Mouse (Mus musculus) hindbrain, postnatal 0 days (tissue): Measurements from ENCODE around the gene Zic4. TPM values are rescaled to one million over a fixed set of nuclear protein-coding genes. Genes with fewer than 3 reads are reported as not detected.
A peak's percentile ranks its signal among the peaks of the same experiment; 100 is the strongest.

Source experiments
- ATAC-seq: fragments of 200-750 bp; cut with Nextera tagmentation; 2 replicates; pipeline ENCODE4 v1.8.0; 2017; ENCODE audit warnings: mild to moderate bottlenecking, moderate TSS enrichment, moderate library complexity
- DNase-seq: peaks from one replicate; pipeline ENCODE4 v3.0.0-alpha.2; 2015; ENCODE audit warnings: low spot score
- H3K27ac ChIP-seq: fragments of 300-500 bp; sonication (generic); 2 replicates; pipeline ENCODE4 v1.5.1; 2014; ENCODE audit warnings: mild to moderate bottlenecking
- H3K27me3 ChIP-seq: fragments of 300-500 bp; sonication (generic); 2 replicates; pipeline ENCODE4 v1.6.1; 2014; ENCODE audit warnings: low read length, mixed read lengths; ENCODE audit not compliant: insufficient read depth
- H3K36me3 ChIP-seq: fragments of 300-500 bp; sonication (generic); 2 replicates; pipeline ENCODE4 v1.6.1; 2014; ENCODE audit warnings: low read length, mixed read lengths; ENCODE audit not compliant: insufficient read depth
- H3K4me1 ChIP-seq: fragments of 300-500 bp; sonication (generic); 2 replicates; pipeline ENCODE4 v1.6.1; 2014; ENCODE audit warnings: antibody characterized with exemption, low read length, mixed read lengths; ENCODE audit not compliant: insufficient read depth
- H3K4me2 ChIP-seq: fragments of 300-500 bp; sonication (generic); 2 replicates; pipeline ENCODE4 v1.6.1; 2014; ENCODE audit warnings: low read depth, mild to moderate bottlenecking, low read length, moderate library complexity, mixed read lengths
- H3K4me3 ChIP-seq: fragments of 300-500 bp; sonication (generic); 2 replicates; pipeline ENCODE4 v1.5.1; 2014; ENCODE audit warnings: low read length
- H3K9ac ChIP-seq: fragments of 300-500 bp; sonication (generic); replicated peaks from 2 replicates; pipeline ENCODE4 v1.6.1; 2014; ENCODE audit warnings: mild to moderate bottlenecking, low read length, moderate library complexity, mixed read lengths
- H3K9me3 ChIP-seq: fragments of 300-500 bp; sonication (generic); 2 replicates; pipeline ENCODE4 v1.6.1; 2016; ENCODE audit warnings: low read length, mixed read lengths
- CTCF ChIP-seq: IDR thresholded peaks from 2 replicates; pipeline ENCODE4 v1.5.1; 2016; ENCODE audit warnings: antibody characterized with exemption, control low read depth, low read depth
- WGBS: fragments of 180-500 bp; shearing (Covaris S2); extraction: QIAGEN DNeasy Blood & Tissue Kit; methylation state at CpG from one replicate; pipeline ENCODE4 v1.1.7; 2014; 5-methylcytosine and 5-hydroxymethylcytosine counted together
- polyA plus RNA-seq: library from polyadenylated mRNA; unstranded; fragments of >200 nt; fragmentation: Nextera tagmentation; extraction: Ambion mirVana; gene quantifications from 2 replicates; pipeline ENCODE4 v1.2.1, GENCODE M21; 2015
- total RNA-seq: library from RNA; depleted of rRNA; stranded (reverse); fragments of >200 nt; gene quantifications from 2 replicates; pipeline ENCODE4 v1.2.3, GENCODE M21; 2014

The Zic4 gene
- total and polyA plus RNA-seq, 2 experiments from 2014 or later: 51.0 to 144 TPM

GRCm38 (mm10) chr9:91399976-91400375 is 37.8 kb downstream of the Zic4 start:
- WGBS: 40% methylated on average over 7 of the region's 7 CpGs
- DNase-seq (no peak), ATAC-seq (no peak)
- Histone ChIP-seq H3K4me1 (no peaks in the 10 kb centered on the region), H3K27me3 (peaks cover 41% of the 10 kb centered on the region), H3K9me3 (no peaks in the 10 kb centered on the region), H3K4me3 (no peak overlapping the region), H3K36me3 (no peaks in the 10 kb centered on the region), H3K27ac (no peak overlapping the region), H3K9ac (no peak overlapping the region), H3K4me2 (no peak overlapping the region)
- no peak for TF ChIP-seq CTCF

- WGBS: 17% methylated on average over 8 of the region's 8 CpGs
- DNase-seq: no peak
- no peak for TF ChIP-seq CTCF
- Histone ChIP-seq H3K36me3 (no peaks in the 10 kb centered on the region), H3K4me2 (no peak overlapping the region), H3K27me3 (peaks cover 41% of the 10 kb centered on the region), H3K9me3 (no peaks in the 10 kb centered on the region), H3K27ac (no peak overlapping the region), H3K9ac (no peak overlapping the region), H3K4me3 (no peak overlapping the region), H3K4me1 (no peaks in the 10 kb centered on the region)
- ATAC-seq: peak; percentile 57; the same call in 1 of the 2 replicates
Observed at GRCm38 (mm10) chr9:91400482-91401093, 38.4 kb downstream of the Zic4 start.

GRCm38 (mm10) chr9:91401471-91401870 is 39.3 kb downstream of the Zic4 start:
- no peaks in the 10 kb centered on the region for H3K9me3 ChIP-seq
- H3K4me1 ChIP-seq: no peaks in the 10 kb centered on the region
- H3K4me3 ChIP-seq: no peak overlapping the region
- TF ChIP-seq CTCF: no peak
- no peak overlapping the region for H3K27ac ChIP-seq
- no peak overlapping the region for H3K4me2 ChIP-seq
- 12% methylated on average over 10 of the region's 10 CpGs for WGBS
- DNase-seq (no peak), ATAC-seq (no peak)
- no peak overlapping the region for H3K9ac ChIP-seq
- peaks cover 45% of the 10 kb centered on the region for H3K27me3 ChIP-seq
- no peaks in the 10 kb centered on the region for H3K36me3 ChIP-seq

GRCm38 (mm10) chr9:91404229-91404628 is 42.0 kb downstream of the Zic4 start:
- 7% methylated on average over 13 of the region's 13 CpGs for WGBS
- no peak for ATAC-seq
- no peaks in the 10 kb centered on the region for H3K4me1 ChIP-seq
- peak overlapping the region; percentile 79 for H3K27ac ChIP-seq
- H3K4me3 ChIP-seq: peak overlapping the region; percentile 33
- TF ChIP-seq CTCF: no peak
- no peak for DNase-seq
- H3K9ac ChIP-seq: peak overlapping the region; percentile 61
- no peaks in the 10 kb centered on the region for H3K9me3 ChIP-seq
- peaks cover 38% of the 10 kb centered on the region for H3K27me3 ChIP-seq
- peak overlapping the region; percentile 56 for H3K4me2 ChIP-seq
- no peaks in the 10 kb centered on the region for H3K36me3 ChIP-seq

- Histone ChIP-seq H3K27me3 (peaks cover 30% of the 10 kb centered on the region), H3K9ac (peak overlapping the region; percentile 61), H3K4me3 (peak overlapping the region; percentile 33), H3K4me1 (no peaks in the 10 kb centered on the region), H3K27ac (peak overlapping the region; percentile 79), H3K36me3 (no peaks in the 10 kb centered on the region), H3K4me2 (peak overlapping the region; percentile 56), H3K9me3 (no peaks in the 10 kb centered on the region)
- WGBS: under 1% methylated on average over 27 of the region's 27 CpGs
- DNase-seq (peak; percentile 50), ATAC-seq (0 out of 2 replicates have a peak, but pooled peaks have one; percentile 36)
- no peak for TF ChIP-seq CTCF
Observed at GRCm38 (mm10) chr9:91404905-91405752, 42.9 kb downstream of the Zic4 start.

GRCm38 (mm10) chr9:91405753-91406178 is 43.6 kb downstream of the Zic4 start:
- H3K4me2 ChIP-seq: peak overlapping the region; percentile 56
- no peaks in the 10 kb centered on the region for H3K4me1 ChIP-seq
- peak overlapping the region; percentile 61 for H3K9ac ChIP-seq
- H3K27me3 ChIP-seq: peaks cover 25% of the 10 kb centered on the region
- peak overlapping the region; percentile 79 for H3K27ac ChIP-seq
- peak; percentile 56 for DNase-seq
- no peak; the same call in 1 of the 2 replicates for TF ChIP-seq CTCF
- no peaks in the 10 kb centered on the region for H3K36me3 ChIP-seq
- under 1% methylated on average over 16 of the region's 16 CpGs for WGBS
- no peaks in the 10 kb centered on the region for H3K9me3 ChIP-seq
- peak overlapping the region; percentile 33 for H3K4me3 ChIP-seq
- ATAC-seq: 0 out of 2 replicates have a peak, but pooled peaks have one; percentile 48
